Mouse (Mus musculus) midbrain, embryonic 14.5 days (tissue): ENCODE measurements around the gene Ranbp17. TPM values are rescaled to one million over a fixed set of nuclear protein-coding genes. Genes with fewer than 3 reads are reported as not detected.

Experiments used
- ATAC-seq: fragments of 200-750 bp; cut with Nextera tagmentation; 2 replicates; pipeline ENCODE4 v1.8.0; 2017; ENCODE audit warnings: moderate number of reproducible peaks, moderate library complexity; ENCODE audit not compliant: low FRiP score, low TSS enrichment
- DNase-seq: peaks from one replicate; pipeline ENCODE4 v3.0.0-alpha.2; 2015
- H3K27ac ChIP-seq: fragments of 300-500 bp; sonication (generic); replicated peaks from 2 replicates; pipeline ENCODE4 v1.5.1; 2014; ENCODE audit warnings: mild to moderate bottlenecking, low read depth, low read length, moderate library complexity
- H3K27me3 ChIP-seq: fragments of 300-500 bp; sonication (generic); 2 replicates; pipeline ENCODE4 v1.6.1; 2014; ENCODE audit warnings: low read length, control low read depth, mixed read lengths; ENCODE audit not compliant: control insufficient read depth, insufficient read depth
- H3K36me3 ChIP-seq: fragments of 300-500 bp; sonication (generic); 2 replicates; pipeline ENCODE4 v1.6.1; 2014; ENCODE audit warnings: low read length, control low read depth; ENCODE audit not compliant: control insufficient read depth, insufficient read depth
- H3K4me1 ChIP-seq: fragments of 300-500 bp; sonication (generic); 2 replicates; pipeline ENCODE4 v1.6.1; 2014; ENCODE audit warnings: mild to moderate bottlenecking, antibody characterized with exemption, low read length, control low read depth; ENCODE audit not compliant: control insufficient read depth, insufficient read depth
- H3K4me2 ChIP-seq: fragments of 300-500 bp; sonication (generic); 2 replicates; pipeline ENCODE4 v1.6.1; 2014; ENCODE audit warnings: mild to moderate bottlenecking, low read length, moderate library complexity
- H3K4me3 ChIP-seq: fragments of 300-500 bp; sonication (generic); replicated peaks from 2 replicates; pipeline ENCODE4 v1.5.1; 2014; ENCODE audit warnings: low read depth, low read length
- H3K9ac ChIP-seq: fragments of 300-500 bp; sonication (generic); replicated peaks from 2 replicates; pipeline ENCODE4 v1.6.1; 2014; ENCODE audit warnings: mild to moderate bottlenecking, low read length, moderate library complexity
- H3K9me3 ChIP-seq: fragments of 300-500 bp; sonication (generic); 2 replicates; pipeline ENCODE4 v1.6.1; 2016; ENCODE audit warnings: low read length, control low read depth, mixed read lengths; ENCODE audit not compliant: control insufficient read depth
- WGBS: fragments of 180-500 bp; shearing (Covaris S2); extraction: QIAGEN DNeasy Blood & Tissue Kit; methylation state at CpG from one replicate; pipeline ENCODE4 v1.1.7; 2014; 5-methylcytosine and 5-hydroxymethylcytosine counted together
- polyA plus RNA-seq: library from polyadenylated mRNA; unstranded; fragments of >200 nt; fragmentation: Nextera tagmentation; extraction: Ambion mirVana; gene quantifications from 2 replicates; pipeline ENCODE4 v1.2.1, GENCODE M21; 2014

Ranbp17 gene
- polyA plus RNA-seq, 1 experiment from 2014 or later, result 10.0 TPM

GRCm38 (mm10) chr11:33217384-33218079 is 296.0 kb downstream of the Ranbp17 start:
- WGBS, result 73% methylated on average over 8 of the region's 8 CpGs

GRCm38 (mm10) chr11:33207411-33207810 is 306.1 kb downstream of the Ranbp17 start:
- H3K9me3 ChIP-seq, result no peaks in the 10 kb centered on the region
- no peak overlapping the region for H3K27ac ChIP-seq
- no peak for ATAC-seq
- H3K4me1 ChIP-seq, result peaks cover 7% of the 10 kb centered on the region; the same call in 1 of the 2 replicates
- DNase-seq, result no peak
- no peak overlapping the region for H3K4me2 ChIP-seq
- no peak overlapping the region for H3K9ac ChIP-seq
- H3K27me3 ChIP-seq, result peaks cover 43% of the 10 kb centered on the region
- no peaks in the 10 kb centered on the region for H3K36me3 ChIP-seq
- H3K4me3 ChIP-seq, result no peak overlapping the region
- WGBS, result 79% methylated on average over 2 of the region's 2 CpGs

More at GRCm38 (mm10) chr11:33217384-33218079, 296.0 kb downstream of the Ranbp17 start:
- Histone ChIP-seq H3K9ac (no peak overlapping the region), H3K4me2 (no peak overlapping the region), H3K4me1 (no peaks in the 10 kb centered on the region), H3K27ac (no peak overlapping the region), H3K36me3 (no peaks in the 10 kb centered on the region), H3K9me3 (no peaks in the 10 kb centered on the region), H3K4me3 (no peak overlapping the region), H3K27me3 (no peaks in the 10 kb centered on the region)
- ATAC-seq, result no peak
- peak; percentile 65 for DNase-seq

GRCm38 (mm10) chr11:33204966-33205365 is 308.6 kb downstream of the Ranbp17 start:
- ATAC-seq, result no peak
- H3K4me3 ChIP-seq, result no peak overlapping the region
- no peaks in the 10 kb centered on the region for H3K36me3 ChIP-seq
- 9% methylated on average over 3 of the region's 3 CpGs for WGBS
- H3K9me3 ChIP-seq, result no peaks in the 10 kb centered on the region
- no peak overlapping the region for H3K4me2 ChIP-seq
- H3K27ac ChIP-seq, result no peak overlapping the region
- H3K9ac ChIP-seq, result no peak overlapping the region
- peaks cover 20% of the 10 kb centered on the region; the same call in 1 of the 2 replicates for H3K4me1 ChIP-seq
- H3K27me3 ChIP-seq, result peaks cover 64% of the 10 kb centered on the region
- no peak for DNase-seq

- peak overlapping the region; percentile 24; the same call in 1 of the 2 replicates for H3K4me3 ChIP-seq
- no peaks in the 10 kb centered on the region for H3K9me3 ChIP-seq
- peak; percentile 54 for DNase-seq
- ATAC-seq, result no peak
- H3K9ac ChIP-seq, result no peak overlapping the region
- peak overlapping the region; percentile 46 for H3K4me2 ChIP-seq
- peaks cover 20% of the 10 kb centered on the region; the same call in 1 of the 2 replicates for H3K4me1 ChIP-seq
- H3K27ac ChIP-seq, result no peak overlapping the region
- peaks cover 68% of the 10 kb centered on the region for H3K27me3 ChIP-seq
- 1% methylated on average over 18 of the region's 18 CpGs for WGBS
- H3K36me3 ChIP-seq, result no peaks in the 10 kb centered on the region
These were observed 309.2 kb downstream of the Ranbp17 start for GRCm38 (mm10) chr11:33204329-33204705.

- ATAC-seq, result peak; percentile 44
- WGBS, result under 1% methylated on average over 81 of the region's 81 CpGs
- Histone ChIP-seq H3K4me2 (peak within 1 kb of the TSS; percentile 46), H3K9ac (no peak within 1 kb of the TSS), H3K27ac (no peak within 1 kb of the TSS), H3K4me3 (peak within 1 kb of the TSS; percentile 24), H3K36me3 (no peaks in the 10 kb centered on the region), H3K4me1 (peaks cover 20% of the 10 kb centered on the region; the same call in 1 of the 2 replicates), H3K27me3 (peaks cover 74% of the 10 kb centered on the region), H3K9me3 (no peaks in the 10 kb centered on the region)
- peak; percentile 80 for DNase-seq
These were observed 309.9 kb downstream of the Ranbp17 start, which contains the start of gene Tlx3 for GRCm38 (mm10) chr11:33203383-33204328. Tlx3 (minus strand) TSS chr11:33203589.

GRCm38 (mm10) chr11:33202972-33203371 is 310.6 kb downstream of the Ranbp17 start:
- DNase-seq (peak; percentile 39), ATAC-seq (no peak; the same call in 1 of the 2 replicates)
- no peaks in the 10 kb centered on the region for H3K9me3 ChIP-seq
- peak overlapping the region; percentile 46 for H3K4me2 ChIP-seq
- no peak overlapping the region for H3K27ac ChIP-seq
- peak overlapping the region; percentile 24 for H3K4me3 ChIP-seq
- peaks cover 20% of the 10 kb centered on the region; the same call in 1 of the 2 replicates for H3K4me1 ChIP-seq
- no peak overlapping the region for H3K9ac ChIP-seq
- H3K36me3 ChIP-seq, result no peaks in the 10 kb centered on the region
- WGBS, result 1% methylated on average over 47 of the region's 47 CpGs
- H3K27me3 ChIP-seq, result peaks cover 81% of the 10 kb centered on the region

GRCm38 (mm10) chr11:33202296-33202695 is 311.2 kb downstream of the Ranbp17 start:
- no peak overlapping the region for H3K4me2 ChIP-seq
- peak overlapping the region; percentile 24 for H3K4me3 ChIP-seq
- no peak overlapping the region for H3K27ac ChIP-seq
- ATAC-seq, result no peak
- peaks cover 88% of the 10 kb centered on the region for H3K27me3 ChIP-seq
- peak; percentile 38 for DNase-seq
- no peaks in the 10 kb centered on the region for H3K36me3 ChIP-seq
- no peak overlapping the region for H3K9ac ChIP-seq
- WGBS, result 2% methylated on average over 37 of the region's 37 CpGs
- H3K4me1 ChIP-seq, result peaks cover 20% of the 10 kb centered on the region; the same call in 1 of the 2 replicates
- H3K9me3 ChIP-seq, result 0 out of 2 replicates have a peak, but pooled peaks cover 3% of the 10 kb centered on the region

GRCm38 (mm10) chr11:33201626-33202010 is 311.9 kb downstream of the Ranbp17 start:
- DNase-seq, result peak; percentile 55

More at GRCm38 (mm10) chr11:33201626-33202010, 311.9 kb downstream of the Ranbp17 start:
- Histone ChIP-seq H3K4me1 (peaks cover 20% of the 10 kb centered on the region; the same call in 1 of the 2 replicates), H3K4me2 (peak overlapping the region; percentile 49), H3K36me3 (no peaks in the 10 kb centered on the region), H3K4me3 (peak overlapping the region; percentile 23), H3K27ac (no peak overlapping the region), H3K9ac (0 out of 2 replicates have a peak overlapping the region, but pooled peaks have one; percentile 20), H3K9me3 (0 out of 2 replicates have a peak, but pooled peaks cover 6% of the 10 kb centered on the region), H3K27me3 (peaks cover 89% of the 10 kb centered on the region)
- no peak for ATAC-seq
- WGBS, result 2% methylated on average over 19 of the region's 19 CpGs
